Mouse (Mus musculus) heart, embryonic 14.5 days (tissue): ENCODE data around the gene Nubp2. TPM values are rescaled to one million over a fixed set of nuclear protein-coding genes. Genes with fewer than 3 reads are reported as not detected.

Experiments used
- ATAC-seq: fragments of 200-750 bp; cut with Nextera tagmentation; 2 replicates; pipeline ENCODE4 v1.8.0; 2017; ENCODE audit warnings: low read depth, moderate TSS enrichment; ENCODE audit not compliant: insufficient number of reproducible peaks, insufficient read depth, low FRiP score
- H3K27ac ChIP-seq, 2 experiments: fragments of 200-500 bp in 1 of 2; fragments of 300-500 bp in 1 of 2; sonication (generic) in 1 of 2; replicated peaks in 1 of 2; 2 replicates each; pipeline ENCODE4 v1.5.1; 2012 to 2014; ENCODE audit warnings: low read depth in 2 of 2, low read length in 2 of 2, control low read depth in 1 of 2, mild to moderate bottlenecking in 1 of 2, mixed read lengths in 1 of 2; ENCODE audit not compliant: control insufficient read depth in 1 of 2, insufficient read depth in 1 of 2
- H3K27me3 ChIP-seq: fragments of 300-500 bp; sonication (generic); 2 replicates; pipeline ENCODE4 v1.6.1; 2014; ENCODE audit warnings: mild to moderate bottlenecking, low read length, control low read depth; ENCODE audit not compliant: control insufficient read depth, insufficient read depth
- H3K36me3 ChIP-seq: fragments of 300-500 bp; sonication (generic); 2 replicates; pipeline ENCODE4 v1.6.1; 2014; ENCODE audit warnings: mild to moderate bottlenecking, control low read depth, low read length, mixed read lengths; ENCODE audit not compliant: control insufficient read depth, insufficient read depth
- H3K4me1 ChIP-seq, 2 experiments: fragments of 200-500 bp in 1 of 2; fragments of 300-500 bp in 1 of 2; sonication (generic) in 1 of 2; 2 replicates each; pipeline ENCODE4 v1.6.1; 2012 to 2014; ENCODE audit warnings: low read length in 2 of 2, control low read depth in 1 of 2, mixed read lengths in 1 of 2; ENCODE audit not compliant: control insufficient read depth in 2 of 2, insufficient read depth in 2 of 2
- H3K4me2 ChIP-seq: fragments of 300-500 bp; sonication (generic); 2 replicates; pipeline ENCODE4 v1.6.1; 2014; ENCODE audit warnings: mild to moderate bottlenecking, low read length
- H3K4me3 ChIP-seq, 2 experiments: fragments of 200-500 bp in 1 of 2; fragments of 300-500 bp in 1 of 2; sonication (generic) in 1 of 2; 2 replicates each; pipeline ENCODE4 v1.5.1; 2012 to 2014; ENCODE audit warnings: low read length in 2 of 2, mild to moderate bottlenecking in 2 of 2, control low read depth in 1 of 2, low read depth in 1 of 2, moderate library complexity in 1 of 2; ENCODE audit not compliant: control insufficient read depth in 1 of 2, insufficient read depth in 1 of 2
- H3K9ac ChIP-seq: fragments of 300-500 bp; sonication (generic); 2 replicates; pipeline ENCODE4 v1.6.1; 2014; ENCODE audit warnings: mild to moderate bottlenecking, low read length
- H3K9me3 ChIP-seq: fragments of 300-500 bp; sonication (generic); 2 replicates; pipeline ENCODE4 v1.6.1; 2016; ENCODE audit warnings: low read length, control low read depth; ENCODE audit not compliant: control insufficient read depth
- WGBS: fragments of 180-500 bp; shearing (Covaris S2); extraction: QIAGEN DNeasy Blood & Tissue Kit; methylation state at CpG from one replicate; pipeline ENCODE4 v1.1.7; 2014; 5-methylcytosine and 5-hydroxymethylcytosine counted together
- polyA plus RNA-seq: library from polyadenylated mRNA; unstranded; fragments of >200 nt; fragmentation: Nextera tagmentation; extraction: Ambion mirVana; gene quantifications from 2 replicates; pipeline ENCODE4 v1.2.1, GENCODE M21; 2014

Gene Nubp2
- 37.8 and 39.8 TPM in 2 replicates for polyA plus RNA-seq

GRCm38 (mm10) chr17:24886134-24886931 is at the start of gene Nubp2, which contains the start of gene Spsb3:
Nubp2 (minus strand) TSS chr17:24886349.
Spsb3 (plus strand) TSS chr17:24886643.
- Histone ChIP-seq H3K4me1 (peaks cover 11 to 19% of the 10 kb centered on the region in 2 experiments), H3K4me3 (peak within 1 kb of the TSS; percentile 86), H3K9ac (peak within 1 kb of the TSS; percentile 92), H3K4me2 (peak within 1 kb of the TSS; percentile 90), H3K9me3 (no peaks in the 10 kb centered on the region), H3K27ac (peak within 1 kb of the TSS; percentile 43 to 78; a peak in 3 of 4 replicates), H3K36me3 (peaks cover 58% of the 10 kb centered on the region), H3K27me3 (no peaks in the 10 kb centered on the region)
- under 1% methylated on average over 69 of the region's 69 CpGs for WGBS
- ATAC-seq: peak; percentile 94

DNA sequence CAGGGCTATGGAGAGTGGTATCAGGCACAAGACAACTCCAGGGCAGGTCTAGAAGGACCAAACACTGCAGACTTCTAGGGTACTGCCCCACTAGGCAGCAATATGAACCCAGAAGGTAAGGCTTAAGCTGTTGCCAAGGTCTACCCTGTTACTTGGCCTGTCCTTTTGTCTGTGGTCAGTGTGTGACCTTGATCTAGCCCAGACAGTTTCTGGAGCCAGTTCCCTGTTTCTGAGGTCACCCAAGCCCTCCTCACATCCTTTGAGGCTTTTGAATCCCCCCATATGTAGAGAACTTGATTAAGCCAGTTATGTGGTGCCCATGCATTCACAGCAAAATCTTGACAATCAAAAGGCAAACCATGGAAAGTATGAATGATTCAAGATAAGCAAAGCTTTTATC is 49.5 kb upstream of the Nubp2 start:
- no peak; the same call in 1 of the 2 replicates for ATAC-seq
- H3K27ac ChIP-seq: no peak overlapping the region
- H3K9ac ChIP-seq: peak overlapping the region; percentile 80
- H3K27me3 ChIP-seq: no peaks in the 10 kb centered on the region
- peaks cover 6 to 19% of the 10 kb centered on the region in 2 experiments for H3K4me1 ChIP-seq
- peaks cover 23% of the 10 kb centered on the region; the same call in 1 of the 2 replicates for H3K36me3 ChIP-seq
- H3K4me3 ChIP-seq: peak overlapping the region; percentile 11 to 73; a peak in 3 of 4 replicates
- H3K9me3 ChIP-seq: no peaks in the 10 kb centered on the region
- H3K4me2 ChIP-seq: peak overlapping the region; percentile 68

GRCm38 (mm10) chr17:24934926-24935325 is 48.8 kb upstream of the Nubp2 start:
- H3K9me3 ChIP-seq: no peaks in the 10 kb centered on the region
- H3K9ac ChIP-seq: peak overlapping the region; percentile 80
- no peaks in the 10 kb centered on the region for H3K27me3 ChIP-seq
- no peak for ATAC-seq
- WGBS: 20% methylated on average over 4 of the region's 4 CpGs
- peaks cover 6 to 19% of the 10 kb centered on the region in 2 experiments for H3K4me1 ChIP-seq
- H3K4me3 ChIP-seq: peak overlapping the region; percentile 3 to 73; a peak in 3 of 4 replicates
- no peak overlapping the region for H3K27ac ChIP-seq
- peak overlapping the region; percentile 68 for H3K4me2 ChIP-seq
- peaks cover 23% of the 10 kb centered on the region; the same call in 1 of the 2 replicates for H3K36me3 ChIP-seq

GRCm38 (mm10) chr17:24933163-24933562 is 47.0 kb upstream of the Nubp2 start:
- Histone ChIP-seq H3K27me3 (no peaks in the 10 kb centered on the region), H3K9ac (no peak overlapping the region), H3K4me3 (no peak overlapping the region), H3K4me1 (peaks cover 6 to 19% of the 10 kb centered on the region in 2 experiments), H3K27ac (no peak overlapping the region), H3K4me2 (no peak overlapping the region), H3K9me3 (no peaks in the 10 kb centered on the region), H3K36me3 (peaks cover 23% of the 10 kb centered on the region; the same call in 1 of the 2 replicates)
- WGBS: 84% methylated on average over 4 of the region's 4 CpGs
- ATAC-seq: no peak

- H3K27ac ChIP-seq: no peak overlapping the region
- ATAC-seq: no peak
- H3K36me3 ChIP-seq: peaks cover 28% of the 10 kb centered on the region
- no peak overlapping the region for H3K4me2 ChIP-seq
- 91% methylated on average over 4 of the region's 4 CpGs for WGBS
- no peak overlapping the region for H3K9ac ChIP-seq
- H3K27me3 ChIP-seq: no peaks in the 10 kb centered on the region
- no peaks in the 10 kb centered on the region for H3K9me3 ChIP-seq
- H3K4me3 ChIP-seq: no peak overlapping the region
- peaks cover 6 to 19% of the 10 kb centered on the region in 2 experiments for H3K4me1 ChIP-seq
These were observed 46.3 kb upstream of the Nubp2 start for GRCm38 (mm10) chr17:24932431-24932830.

DNA sequence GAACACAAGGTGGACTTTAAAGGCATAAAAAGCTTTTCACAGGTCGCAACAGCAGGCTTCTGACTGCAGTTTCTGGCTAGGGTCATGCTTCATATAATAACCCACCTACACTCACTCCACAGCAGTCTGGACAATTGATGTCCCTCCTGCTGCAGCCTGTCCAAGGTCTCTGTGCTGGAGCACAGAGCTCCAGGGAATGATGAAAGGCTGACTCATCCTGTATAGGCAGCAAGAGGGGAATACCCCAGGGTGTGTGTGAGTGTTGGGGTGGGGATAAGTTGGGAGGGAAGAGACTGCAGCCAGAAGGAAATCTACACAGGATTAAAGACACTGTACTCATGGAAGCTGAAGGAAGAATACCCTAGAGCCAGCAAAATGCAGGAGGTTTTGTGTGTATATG is 43.4 kb upstream of the Nubp2 start:
- no peak overlapping the region for H3K27ac ChIP-seq
- H3K36me3 ChIP-seq: peaks cover 54% of the 10 kb centered on the region
- H3K9me3 ChIP-seq: no peaks in the 10 kb centered on the region
- H3K9ac ChIP-seq: no peak overlapping the region
- H3K4me3 ChIP-seq: no peak overlapping the region
- H3K4me1 ChIP-seq: peaks cover 0 to 4% of the 10 kb centered on the region in 2 experiments; a peak in 2 of 4 replicates
- 90% methylated on average over 1 of the region's 1 CpGs for WGBS
- H3K4me2 ChIP-seq: no peak overlapping the region
- ATAC-seq: no peak
- no peaks in the 10 kb centered on the region for H3K27me3 ChIP-seq

DNA sequence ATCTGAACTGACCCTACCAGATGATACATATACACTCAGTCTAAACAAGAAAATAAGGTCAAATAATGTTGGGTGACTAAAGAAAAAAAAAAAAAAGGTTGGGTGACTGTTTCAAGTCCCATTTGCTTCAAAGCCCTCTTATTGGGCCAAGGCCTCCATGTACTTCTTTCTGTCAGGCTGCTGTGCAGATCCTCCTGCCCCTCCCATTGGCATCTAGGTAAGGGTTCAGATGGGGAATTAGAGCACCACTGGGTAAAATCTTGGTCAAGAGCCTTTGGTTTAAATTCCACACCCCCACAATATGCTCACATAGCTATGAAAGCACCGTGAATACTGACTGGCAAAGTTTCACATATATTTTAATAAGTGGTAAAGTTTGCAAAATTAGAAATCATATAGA is 37.1 kb upstream of the Nubp2 start:
- ATAC-seq: no peak
- WGBS: 94% methylated on average over 1 of the region's 1 CpGs
- Histone ChIP-seq H3K27ac (no peak overlapping the region), H3K27me3 (no peaks in the 10 kb centered on the region), H3K9ac (no peak overlapping the region), H3K4me2 (no peak overlapping the region), H3K9me3 (no peaks in the 10 kb centered on the region), H3K4me1 (no peaks in the 10 kb centered on the region), H3K36me3 (peaks cover 95% of the 10 kb centered on the region), H3K4me3 (no peak overlapping the region)
